Mouse (Mus musculus) 3T3-L1 (cell line): ENCODE measurements around the gene Peak1.
A peak's percentile ranks its signal among the peaks of the same experiment; 100 is the strongest.

Experiments
- DNase-seq: peaks from one replicate; pipeline ENCODE4 v3.0.0-alpha.2; 2015; ENCODE audit warnings: low read depth, low spot score

Gene Peak1

GRCm38 (mm10) chr9:56415935-56416607 is 1.8 kb downstream of the Peak1 start:
- peak; percentile 36 for DNase-seq

GRCm38 (mm10) chr9:56415393-56415792 is 2.5 kb downstream of the Peak1 start:
- DNase-seq, result no peak

GRCm38 (mm10) chr9:56414322-56414721 is 3.5 kb downstream of the Peak1 start:
- DNase-seq, result no peak

GRCm38 (mm10) chr9:56412716-56413115 is 5.2 kb downstream of the Peak1 start:
- no peak for DNase-seq

- DNase-seq, result no peak
Observed at GRCm38 (mm10) chr9:56409928-56410327, 7.9 kb downstream of the Peak1 start.

- no peak for DNase-seq
Observed at GRCm38 (mm10) chr9:56404619-56405018, 13.2 kb downstream of the Peak1 start.

- peak; percentile 24 for DNase-seq
Observed at GRCm38 (mm10) chr9:56396306-56396705, 21.6 kb downstream of the Peak1 start.

GRCm38 (mm10) chr9:56392857-56393256 is 25.0 kb downstream of the Peak1 start:
- DNase-seq, result peak; percentile 39

GRCm38 (mm10) chr9:56382786-56383185 is 35.1 kb downstream of the Peak1 start:
- DNase-seq, result peak; percentile 25

- DNase-seq, result peak; percentile 91
Observed at GRCm38 (mm10) chr9:56374401-56374800, 43.5 kb downstream of the Peak1 start.

- DNase-seq, result peak; percentile 76
Observed at GRCm38 (mm10) chr9:56370710-56371109, 47.2 kb downstream of the Peak1 start.

- no peak for DNase-seq
Observed at GRCm38 (mm10) chr9:56368814-56369213, 49.1 kb downstream of the Peak1 start.

GRCm38 (mm10) chr9:56363306-56363705 is 54.6 kb downstream of the Peak1 start:
- no peak for DNase-seq

GRCm38 (mm10) chr9:56359261-56359660 is 58.6 kb downstream of the Peak1 start:
- peak; percentile 60 for DNase-seq

- DNase-seq, result no peak
Observed at GRCm38 (mm10) chr9:56355186-56355585, 62.7 kb downstream of the Peak1 start.

GRCm38 (mm10) chr9:56346321-56346720 is 71.5 kb downstream of the Peak1 start:
- no peak for DNase-seq

GRCm38 (mm10) chr9:56339426-56340195 is 78.3 kb downstream of the Peak1 start:
- DNase-seq, result no peak

- no peak for DNase-seq
Observed at GRCm38 (mm10) chr9:56334363-56334762, 83.5 kb downstream of the Peak1 start.

GRCm38 (mm10) chr9:56332774-56333173 is 85.1 kb downstream of the Peak1 start:
- no peak for DNase-seq

GRCm38 (mm10) chr9:56326511-56327005 is 91.3 kb downstream of the Peak1 start:
- DNase-seq, result no peak

GRCm38 (mm10) chr9:56325725-56326124 is 92.1 kb downstream of the Peak1 start:
- DNase-seq, result no peak

- DNase-seq, result peak; percentile 56
Observed at GRCm38 (mm10) chr9:56324576-56325355, 93.1 kb downstream of the Peak1 start.
